ENCODE assay signal across 36 mouse cellular contexts in the genomic region with DNA sequence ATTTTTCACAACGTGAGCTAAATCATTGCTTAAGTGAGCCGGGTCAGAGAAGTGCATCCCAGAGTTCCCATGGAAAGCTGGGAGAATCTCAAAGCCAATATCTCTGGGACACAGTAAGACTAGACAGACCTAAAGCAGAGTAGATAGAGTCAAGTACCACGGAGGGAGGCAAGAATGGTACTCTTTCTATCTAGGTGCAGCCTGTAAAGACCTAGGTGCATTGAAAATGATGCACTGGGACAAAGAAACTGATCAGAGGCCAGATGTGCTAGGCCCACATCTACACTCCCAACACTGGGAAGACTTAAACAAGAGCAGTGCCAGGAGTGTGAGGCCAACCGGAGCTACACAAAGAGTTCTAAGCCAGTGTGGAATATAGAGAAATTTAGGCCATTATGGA. TPM values are rescaled to one million over a fixed set of nuclear protein-coding genes. Genes with fewer than 3 reads are reported as not detected.
DNase-seq lines count a peak whose midpoint lies in the region; ATAC-seq lines count a peak whose summit lies in the region.
"Had no signal": no experiment of that assay in that cellular context is flagged by ENCODE, and none has a peak within 500 bp of the region (broad histone marks: within the 10 kb centered on the region; RNA-seq: fewer than 3 reads in every experiment).

No protein-coding gene starts in this region.

- peak; percentile 43 for DNase-seq in CD4-positive, CD25-positive, alpha-beta regulatory T cell, adult 2 months (ENCODE audit: low read depth, low spot score)
- DNase-seq in midbrain, embryonic 10.5 days (ENCODE audit: low spot score): no peak
- peak; percentile 46 for DNase-seq in CD4-positive helper T cell, adult 2 months (ENCODE audit: low read depth, low spot score)
- peak; percentile 47 for DNase-seq in thymus, postnatal 14 days
- DNase-seq in embryo, embryonic 9.5 days (ENCODE audit: extremely low spot score): no peak
- no peak for DNase-seq in gastrocnemius, adult 18-20 months (ENCODE audit: low spot score)
- DNase-seq: adrenal gland, postnatal 25 days; cerebellum, adult 11-12 months; cerebellum, adult 9-11 months; forebrain, postnatal 0 days; gastrocnemius, postnatal 10 days; heart, postnatal 4 days; kidney, adult 11 months; kidney, postnatal 14 days; liver; lung, embryonic 14.5 days; lung, postnatal 14 days had no signal

- no peaks in the 10 kb centered on the region for H3K9me3 ChIP-seq in midbrain, embryonic 15.5 days
- H3K9me3 ChIP-seq in midbrain, embryonic 10.5 days (replicated peaks): no peaks in the 10 kb centered on the region
- H3K9me3 ChIP-seq: embryonic facial prominence, embryonic 10.5 days; embryonic facial prominence, embryonic 15.5 days; forebrain, embryonic 12.5 days; heart, embryonic 15.5 days; hindbrain, embryonic 13.5 days; neural tube, embryonic 13.5 days had no signal

- H3K4me1 ChIP-seq in midbrain, embryonic 15.5 days: peaks cover 16% of the 10 kb centered on the region
- H3K4me1 ChIP-seq in midbrain, embryonic 10.5 days: peaks cover 18% of the 10 kb centered on the region

- H3K27me3 ChIP-seq in midbrain, embryonic 15.5 days (replicated peaks): no peaks in the 10 kb centered on the region
- H3K27me3 ChIP-seq in midbrain, embryonic 10.5 days (ENCODE audit: low read depth, poor library complexity, severe bottlenecking): peaks cover 27% of the 10 kb centered on the region

- WGBS in midbrain, embryonic 15.5 days: 75% methylated on average over 4 of the region's 4 CpGs
- WGBS in midbrain, embryonic 10.5 days: 86% methylated on average over 4 of the region's 4 CpGs

- no peak overlapping the region for H3K9ac ChIP-seq in midbrain, embryonic 15.5 days
- H3K9ac ChIP-seq: embryonic facial prominence, embryonic 15.5 days; forebrain, embryonic 12.5 days; forebrain, postnatal 0 days; heart, embryonic 15.5 days; hindbrain, embryonic 13.5 days; liver, embryonic 14.5 days; lung, embryonic 14.5 days; neural tube, embryonic 13.5 days had no signal

- no peak overlapping the region for H3K4me3 ChIP-seq in midbrain, embryonic 15.5 days
- no peak overlapping the region for H3K4me3 ChIP-seq in midbrain, embryonic 10.5 days
- H3K4me3 ChIP-seq: embryonic facial prominence, embryonic 10.5 days; embryonic facial prominence, embryonic 15.5 days; forebrain, embryonic 12.5 days; hindbrain, embryonic 13.5 days; neural tube, embryonic 13.5 days had no signal

- H3K4me2 ChIP-seq in midbrain, embryonic 15.5 days: no peak overlapping the region
- H3K4me2 ChIP-seq: embryonic facial prominence, embryonic 15.5 days; forebrain, embryonic 12.5 days; heart, embryonic 15.5 days; hindbrain, embryonic 13.5 days; lung, embryonic 14.5 days; neural tube, embryonic 13.5 days had no signal

- no peak for ATAC-seq in CD4-positive, CD25-positive, alpha-beta regulatory T cell, adult 4 months
- 0 out of 2 replicates have a peak, but pooled peaks have one; percentile 10 for ATAC-seq in midbrain, embryonic 15.5 days (replicated peaks)

- H3K36me3 ChIP-seq in midbrain, embryonic 15.5 days (replicated peaks): no peaks in the 10 kb centered on the region
- no peaks in the 10 kb centered on the region for H3K36me3 ChIP-seq in midbrain, embryonic 10.5 days
- H3K36me3 ChIP-seq: embryonic facial prominence, embryonic 10.5 days; embryonic facial prominence, embryonic 15.5 days; forebrain, embryonic 12.5 days; heart, embryonic 15.5 days; hindbrain, embryonic 13.5 days; neural tube, embryonic 13.5 days had no signal

- peak overlapping the region; percentile 48; the same call in 1 of the 2 replicates for H3K27ac ChIP-seq in midbrain, embryonic 15.5 days
- H3K27ac ChIP-seq in midbrain, embryonic 10.5 days (replicated peaks): no peak overlapping the region
- H3K27ac ChIP-seq: embryonic facial prominence, embryonic 10.5 days; embryonic facial prominence, embryonic 15.5 days; forebrain, embryonic 12.5 days; heart, embryonic 15.5 days; hindbrain, embryonic 13.5 days; liver, embryonic 14.5 days; neural tube, embryonic 13.5 days; stomach, postnatal 0 days had no signal

RNA-seq across cellular contexts. Expression of a gene that starts 23.7 kb away (rescaled TPM):
- 1 to 10 TPM; 2.0 to 3.1 TPM for polyA plus RNA-seq in CD4-positive, CD25-positive, alpha-beta regulatory T cell, adult 4 months (2017; shearing (Covaris generic))
- not detected in 2 replicates for polyA plus RNA-seq in midbrain, embryonic 15.5 days (2015; fragmentation: Nextera tagmentation; extraction: Ambion mirVana)
- not detected in 2 replicates for polyA plus RNA-seq in midbrain, embryonic 10.5 days (2016; fragmentation: Nextera tagmentation; extraction: Ambion mirVana)
- total RNA-seq in gastrocnemius, adult 18-20 months (2021): not detected
- total RNA-seq: adrenal gland, adult 18-20 months; adrenal gland, postnatal 25 days; common myeloid progenitor, adult 5-6 weeks; forebrain, postnatal 0 days; gastrocnemius, postnatal 10 days; heart, adult 8-10 months; heart, postnatal 4 days; layer of hippocampus, adult 18-20 months; layer of hippocampus, postnatal 10 days; left cerebral cortex, adult 18-20 months; left cerebral cortex, postnatal 14 days had no signal
- polyA plus RNA-seq: embryonic facial prominence, embryonic 10.5 days; embryonic facial prominence, embryonic 15.5 days; forebrain, embryonic 12.5 days; forebrain, postnatal 0 days; heart, embryonic 15.5 days; hindbrain, embryonic 13.5 days; kidney, embryonic 14.5 days; limb, embryonic 11.5 days; lung, embryonic 14.5 days; neural tube, embryonic 13.5 days had no signal

Comparison
In these comparisons a context has a peak if more than half of its experiments do, and no peak if none do; other contexts are left out.
1. DNase-seq: peak in CD4-positive, CD25-positive, alpha-beta regulatory T cell, adult 2 months (single experiment), CD4-positive helper T cell, adult 2 months (single experiment) and thymus, postnatal 14 days (single experiment); none in midbrain, embryonic 10.5 days (single experiment), embryo, embryonic 9.5 days (single experiment) and gastrocnemius, adult 18-20 months (single experiment).